Mouse (Mus musculus): ENCODE measurements around the gene Mogat1. TPM values are rescaled to one million over a fixed set of nuclear protein-coding genes. Genes with fewer than 3 reads are reported as not detected.
A peak's percentile ranks its signal among the peaks of the same experiment; 100 is the strongest.

Gene Mogat1
- polyA plus RNA-seq, 1 experiment from 2014 or later: 0.39 TPM

GRCm38 (mm10) chr1:78548961-78549360 lies 38.2 kb downstream of the Mogat1 start:
- no peaks in the 10 kb centered on the region for H3K27me3 ChIP-seq (ENCODE audit: control insufficient read depth, insufficient read depth, low read length)
- no peak overlapping the region for H3K27ac ChIP-seq (ENCODE audit: low read depth, low read length)
- H3K4me2 ChIP-seq (ENCODE audit: low read depth, low read length): no peak overlapping the region
- no peaks in the 10 kb centered on the region for H3K36me3 ChIP-seq (ENCODE audit: control insufficient read depth, insufficient read depth, low read length)
- WGBS: 47% methylated on average over 6 of the region's 6 CpGs
- peak; percentile 14; the same call in 1 of the 2 replicates for ATAC-seq (ENCODE audit: low read depth)
- H3K4me3 ChIP-seq (ENCODE audit: low read depth, low read length): no peak overlapping the region
- H3K4me1 ChIP-seq (ENCODE audit: control insufficient read depth, insufficient read depth, low read length): no peaks in the 10 kb centered on the region
- no peaks in the 10 kb centered on the region for H3K9me3 ChIP-seq (ENCODE audit: control insufficient read depth, low read length)
- no peak overlapping the region for H3K9ac ChIP-seq (replicated peaks; ENCODE audit: low read depth, low read length)

- 79% methylated on average over 8 of the region's 8 CpGs for WGBS
- H3K4me1 ChIP-seq (ENCODE audit: control insufficient read depth, insufficient read depth, low read length): no peaks in the 10 kb centered on the region
- H3K9me3 ChIP-seq (ENCODE audit: control insufficient read depth, low read length): no peaks in the 10 kb centered on the region
- no peak overlapping the region for H3K4me3 ChIP-seq (ENCODE audit: low read depth, low read length)
- no peak overlapping the region for H3K4me2 ChIP-seq (ENCODE audit: low read depth, low read length)
- no peak overlapping the region for H3K27ac ChIP-seq (ENCODE audit: low read depth, low read length)
- no peak for ATAC-seq (ENCODE audit: low read depth)
- no peaks in the 10 kb centered on the region for H3K27me3 ChIP-seq (ENCODE audit: control insufficient read depth, insufficient read depth, low read length)
- H3K9ac ChIP-seq (replicated peaks; ENCODE audit: low read depth, low read length): no peak overlapping the region
- no peaks in the 10 kb centered on the region for H3K36me3 ChIP-seq (ENCODE audit: control insufficient read depth, insufficient read depth, low read length)
Observed at GRCm38 (mm10) chr1:78554012-78554666, 43.3 kb downstream of the Mogat1 start.

DNA sequence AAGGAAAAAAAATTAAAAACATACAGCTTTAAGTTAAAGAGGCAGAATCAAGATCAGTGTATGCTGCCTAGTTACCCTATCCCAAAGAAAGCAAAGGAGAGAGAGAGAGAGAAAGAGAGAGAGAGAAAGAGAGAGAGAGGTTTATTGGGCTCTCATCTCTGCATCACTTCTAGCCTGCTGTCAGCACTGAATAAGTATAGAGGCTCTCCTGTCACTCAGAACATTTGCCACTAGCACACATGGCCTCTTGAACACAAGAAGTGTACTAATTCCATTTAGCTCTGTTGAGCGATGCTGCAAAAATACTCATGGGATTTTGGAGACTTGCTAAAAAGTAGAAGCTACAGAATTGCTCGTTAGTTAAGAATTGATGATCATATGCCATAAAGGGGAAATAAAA lies 56.2 kb downstream of the Mogat1 start:
- no peaks in the 10 kb centered on the region for H3K27me3 ChIP-seq (ENCODE audit: control insufficient read depth, insufficient read depth, low read length)
- no peak for ATAC-seq (ENCODE audit: low read depth)
- H3K9me3 ChIP-seq (ENCODE audit: control insufficient read depth, low read length): peaks cover 3% of the 10 kb centered on the region; the same call in 1 of the 2 replicates
- WGBS: 70% methylated on average over 2 of the region's 2 CpGs
- H3K4me3 ChIP-seq (ENCODE audit: low read depth, low read length): no peak overlapping the region
- no peak overlapping the region for H3K27ac ChIP-seq (ENCODE audit: low read depth, low read length)
- H3K36me3 ChIP-seq (ENCODE audit: control insufficient read depth, insufficient read depth, low read length): no peaks in the 10 kb centered on the region
- no peaks in the 10 kb centered on the region for H3K4me1 ChIP-seq (ENCODE audit: control insufficient read depth, insufficient read depth, low read length)
- no peak overlapping the region for H3K4me2 ChIP-seq (ENCODE audit: low read depth, low read length)
- no peak overlapping the region for H3K9ac ChIP-seq (replicated peaks; ENCODE audit: low read depth, low read length)

GRCm38 (mm10) chr1:78567421-78567820 lies 56.6 kb downstream of the Mogat1 start:
- H3K27me3 ChIP-seq (ENCODE audit: control insufficient read depth, insufficient read depth, low read length): no peaks in the 10 kb centered on the region
- 48% methylated on average over 6 of the region's 6 CpGs for WGBS
- ATAC-seq (ENCODE audit: low read depth): no peak

GRCm38 (mm10) chr1:78567834-78568507 lies 57.2 kb downstream of the Mogat1 start:
- Histone ChIP-seq H3K4me2 (ENCODE audit: low read depth, low read length) (no peak overlapping the region), H3K9ac (replicated peaks; ENCODE audit: low read depth, low read length) (no peak overlapping the region), H3K9me3 (ENCODE audit: control insufficient read depth, low read length) (peaks cover 3% of the 10 kb centered on the region; the same call in 1 of the 2 replicates), H3K27ac (ENCODE audit: low read depth, low read length) (no peak overlapping the region), H3K27me3 (ENCODE audit: control insufficient read depth, insufficient read depth, low read length) (no peaks in the 10 kb centered on the region), H3K4me1 (ENCODE audit: control insufficient read depth, insufficient read depth, low read length) (no peaks in the 10 kb centered on the region), H3K36me3 (ENCODE audit: control insufficient read depth, insufficient read depth, low read length) (no peaks in the 10 kb centered on the region), H3K4me3 (ENCODE audit: low read depth, low read length) (no peak overlapping the region)
- ATAC-seq (ENCODE audit: low read depth): no peak
- 49% methylated on average over 8 of the region's 8 CpGs for WGBS

More at GRCm38 (mm10) chr1:78567421-78567820, 56.6 kb downstream of the Mogat1 start:
- H3K4me1 ChIP-seq (ENCODE audit: control insufficient read depth, insufficient read depth, low read length): no peaks in the 10 kb centered on the region
- no peak overlapping the region for H3K4me3 ChIP-seq (ENCODE audit: low read depth, low read length)
- H3K27ac ChIP-seq (ENCODE audit: low read depth, low read length): no peak overlapping the region
- no peak overlapping the region for H3K9ac ChIP-seq (replicated peaks; ENCODE audit: low read depth, low read length)
- H3K36me3 ChIP-seq (ENCODE audit: control insufficient read depth, insufficient read depth, low read length): no peaks in the 10 kb centered on the region
- H3K9me3 ChIP-seq (ENCODE audit: control insufficient read depth, low read length): peaks cover 3% of the 10 kb centered on the region; the same call in 1 of the 2 replicates
- no peak overlapping the region for H3K4me2 ChIP-seq (ENCODE audit: low read depth, low read length)

- Histone ChIP-seq H3K9me3 (ENCODE audit: control insufficient read depth, low read length) (peaks cover 3% of the 10 kb centered on the region; the same call in 1 of the 2 replicates), H3K4me2 (ENCODE audit: low read depth, low read length) (no peak overlapping the region), H3K27ac (ENCODE audit: low read depth, low read length) (no peak overlapping the region), H3K27me3 (ENCODE audit: control insufficient read depth, insufficient read depth, low read length) (no peaks in the 10 kb centered on the region), H3K36me3 (ENCODE audit: control insufficient read depth, insufficient read depth, low read length) (no peaks in the 10 kb centered on the region), H3K4me1 (ENCODE audit: control insufficient read depth, insufficient read depth, low read length) (no peaks in the 10 kb centered on the region), H3K4me3 (ENCODE audit: low read depth, low read length) (no peak overlapping the region), H3K9ac (replicated peaks; ENCODE audit: low read depth, low read length) (no peak overlapping the region)
- no peak for ATAC-seq (ENCODE audit: low read depth)
- WGBS: 89% methylated on average over 5 of the region's 5 CpGs
Observed at GRCm38 (mm10) chr1:78569617-78570016, 58.8 kb downstream of the Mogat1 start.

DNA sequence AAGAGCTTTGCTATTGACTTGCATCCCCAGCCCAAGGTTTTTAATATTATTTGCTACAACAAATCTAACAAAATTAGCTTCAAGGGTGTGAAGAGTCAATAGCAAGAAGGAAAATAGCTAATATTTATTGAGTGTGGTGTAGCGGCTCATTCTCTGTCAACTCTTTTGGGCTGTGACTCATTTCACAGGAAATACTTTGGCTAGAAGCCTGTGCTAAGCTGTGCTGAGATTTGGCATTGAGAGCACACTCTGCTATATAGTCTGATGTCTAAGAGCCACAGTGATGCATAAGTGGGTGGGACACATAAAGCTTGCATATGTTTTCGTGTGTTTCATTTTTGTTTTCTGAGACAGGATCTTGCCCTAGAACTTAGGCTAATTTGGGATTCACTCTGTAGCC lies 74.3 kb downstream of the Mogat1 start:
- Histone ChIP-seq H3K27me3 (ENCODE audit: control insufficient read depth, insufficient read depth, low read length) (no peaks in the 10 kb centered on the region), H3K4me2 (ENCODE audit: low read depth, low read length) (no peak overlapping the region), H3K4me1 (ENCODE audit: control insufficient read depth, insufficient read depth, low read length) (no peaks in the 10 kb centered on the region), H3K9me3 (ENCODE audit: control insufficient read depth, low read length) (no peaks in the 10 kb centered on the region), H3K4me3 (ENCODE audit: low read depth, low read length) (no peak overlapping the region), H3K27ac (ENCODE audit: low read depth, low read length) (no peak overlapping the region), H3K36me3 (ENCODE audit: control insufficient read depth, insufficient read depth, low read length) (no peaks in the 10 kb centered on the region), H3K9ac (replicated peaks; ENCODE audit: low read depth, low read length) (no peak overlapping the region)
- no peak for ATAC-seq (ENCODE audit: low read depth)
- WGBS: 84% methylated on average over 2 of the region's 2 CpGs

DNA sequence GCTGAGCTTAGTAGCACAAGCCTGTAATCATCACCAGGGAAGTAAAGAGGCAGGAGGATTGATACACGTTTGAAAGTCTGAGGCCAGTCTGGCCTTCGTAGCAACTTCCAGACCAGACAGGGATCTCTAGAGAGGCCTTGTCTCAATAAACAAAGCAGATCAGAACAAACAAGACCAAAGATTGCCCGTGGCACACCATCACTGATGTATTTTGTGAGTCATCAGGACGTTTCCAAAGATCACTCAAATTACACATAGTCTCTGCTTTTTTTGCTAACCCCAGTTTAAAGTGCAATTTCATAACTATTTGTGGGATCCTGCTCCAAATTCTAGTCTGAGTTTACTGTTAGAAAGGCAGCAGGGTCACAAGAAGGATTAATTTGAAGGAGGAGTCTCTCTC lies 76.2 kb downstream of the Mogat1 start:
- 64% methylated on average over 4 of the region's 4 CpGs for WGBS
- Histone ChIP-seq H3K9me3 (ENCODE audit: control insufficient read depth, low read length) (no peaks in the 10 kb centered on the region), H3K4me1 (ENCODE audit: control insufficient read depth, insufficient read depth, low read length) (no peaks in the 10 kb centered on the region), H3K36me3 (ENCODE audit: control insufficient read depth, insufficient read depth, low read length) (no peaks in the 10 kb centered on the region), H3K27me3 (ENCODE audit: control insufficient read depth, insufficient read depth, low read length) (no peaks in the 10 kb centered on the region), H3K27ac (ENCODE audit: low read depth, low read length) (no peak overlapping the region), H3K4me2 (ENCODE audit: low read depth, low read length) (no peak overlapping the region), H3K9ac (replicated peaks; ENCODE audit: low read depth, low read length) (no peak overlapping the region), H3K4me3 (ENCODE audit: low read depth, low read length) (no peak overlapping the region)
- no peak for ATAC-seq (ENCODE audit: low read depth)

Data from neural tube, embryonic 14.5 days (tissue).